Mouse (Mus musculus) myocyte (in vitro differentiated cells): ENCODE results near the gene Siae.

ENCODE experiments used
- MYOG ChIP-seq, 3 experiments: IDR thresholded peaks; one replicate each; pipeline ENCODE4 v1.6.1; 2011; ENCODE audit warnings: control low read depth in 2 of 3, low read depth in 2 of 3, mild to moderate bottlenecking in 2 of 3; ENCODE audit not compliant: insufficient read length in 2 of 3, control insufficient read depth in 1 of 3, insufficient read depth in 1 of 3
- POLR2A ChIP-seq: IDR thresholded peaks from one replicate; pipeline ENCODE4 v1.6.1; 2011; ENCODE audit warnings: low read depth, mild to moderate bottlenecking, control low read depth, moderate library complexity; ENCODE audit not compliant: insufficient read length
- POLR2AphosphoS2 ChIP-seq: IDR thresholded peaks from one replicate; pipeline ENCODE4 v1.6.1; 2011; ENCODE audit warnings: low read depth, control low read depth; ENCODE audit not compliant: insufficient read length
- SRF ChIP-seq: IDR thresholded peaks from one replicate; pipeline ENCODE4 v1.6.1; 2011; ENCODE audit warnings: low read depth; ENCODE audit not compliant: control insufficient read depth, insufficient read length
- USF1 ChIP-seq: IDR thresholded peaks from one replicate; pipeline ENCODE4 v1.6.1; 2011; ENCODE audit warnings: low read depth, mild to moderate bottlenecking, control low read depth, moderate library complexity

DNA sequence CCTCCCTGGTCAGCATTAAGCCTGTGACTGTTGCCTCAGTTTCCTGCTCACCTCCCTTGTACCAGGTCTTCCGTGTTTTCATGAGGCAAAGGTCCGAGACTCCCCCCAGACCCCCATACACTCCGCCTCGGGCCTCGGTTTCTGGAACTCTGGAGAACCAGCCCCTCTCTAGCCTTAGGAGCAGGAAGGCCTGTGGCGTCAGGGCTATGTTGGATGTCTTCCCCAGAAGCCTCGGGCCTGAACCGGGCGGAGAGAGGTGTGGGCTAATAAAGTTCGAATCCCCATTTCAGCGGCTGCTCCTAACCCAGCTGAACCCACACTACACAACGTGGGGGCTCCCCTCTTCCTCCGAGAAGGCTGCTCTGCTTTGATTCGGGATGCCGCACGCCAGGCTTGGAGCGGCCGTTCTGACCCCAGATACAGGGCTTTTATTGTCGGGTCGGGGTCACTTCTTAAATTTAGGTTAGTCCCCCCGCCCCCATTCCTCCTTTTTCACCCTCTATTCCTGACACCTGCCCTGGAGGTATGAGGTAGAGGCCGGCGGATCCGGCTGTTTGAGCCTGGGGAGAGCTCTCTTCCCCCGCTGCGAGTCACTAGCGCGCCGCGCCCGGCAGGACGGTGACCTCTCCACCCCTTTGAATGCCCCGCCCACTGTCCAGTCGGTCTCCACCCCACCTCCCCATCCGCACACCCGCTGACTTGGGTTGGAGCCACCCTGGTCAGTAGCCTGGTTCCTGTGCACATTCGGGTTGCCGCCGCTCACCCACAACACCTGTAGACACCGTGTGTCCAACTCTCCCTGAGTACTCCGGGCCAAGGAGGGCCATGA is 27.9 kb upstream of the Siae start, which contains the start of gene Esam:
- TF ChIP-seq POLR2A (peak; percentile 15), POLR2AphosphoS2 (no peak), USF1 (no peak), SRF (no peak), MYOG (IDR thresholded peaks at IDR 0.05; ENCODE audit: control insufficient read depth in 1 of 3, insufficient read depth in 1 of 3, insufficient read length in 2 of 3, low read depth in 2 of 3) (no peak)
